Mouse (Mus musculus) hindbrain, embryonic 14.5 days (tissue): Measurements from ENCODE around the gene Pola2. TPM values are rescaled to one million over a fixed set of nuclear protein-coding genes. Genes with fewer than 3 reads are reported as not detected.

ENCODE experiments used
- ATAC-seq: fragments of 200-750 bp; cut with Nextera tagmentation; 2 replicates; pipeline ENCODE4 v1.8.0; 2017; ENCODE audit warnings: moderate number of reproducible peaks, mild to moderate bottlenecking, moderate TSS enrichment, moderate library complexity; ENCODE audit not compliant: low FRiP score
- DNase-seq: peaks from one replicate; pipeline ENCODE4 v3.0.0-alpha.2; 2015; ENCODE audit warnings: low spot score
- H3K27ac ChIP-seq: fragments of 300-500 bp; sonication (generic); 2 replicates; pipeline ENCODE4 v1.5.1; 2014; ENCODE audit warnings: mild to moderate bottlenecking, moderate library complexity
- H3K27me3 ChIP-seq: fragments of 300-500 bp; sonication (generic); 2 replicates; pipeline ENCODE4 v1.6.1; 2014; ENCODE audit warnings: mild to moderate bottlenecking, low read length, mixed read lengths; ENCODE audit not compliant: control insufficient read depth, insufficient read depth
- H3K36me3 ChIP-seq: fragments of 300-500 bp; sonication (generic); replicated peaks from 2 replicates; pipeline ENCODE4 v1.6.1; 2014; ENCODE audit not compliant: control insufficient read depth, insufficient read depth
- H3K4me1 ChIP-seq: fragments of 300-500 bp; sonication (generic); replicated peaks from 2 replicates; pipeline ENCODE4 v1.6.1; 2014; ENCODE audit warnings: antibody characterized with exemption, low read length, mixed read lengths; ENCODE audit not compliant: control insufficient read depth, insufficient read depth
- H3K4me2 ChIP-seq: fragments of 300-500 bp; sonication (generic); replicated peaks from 2 replicates; pipeline ENCODE4 v1.6.1; 2014; ENCODE audit warnings: mild to moderate bottlenecking, moderate library complexity
- H3K4me3 ChIP-seq: fragments of 300-500 bp; sonication (generic); replicated peaks from 2 replicates; pipeline ENCODE4 v1.5.1; 2014; ENCODE audit warnings: mild to moderate bottlenecking, low read length
- H3K9ac ChIP-seq: fragments of 300-500 bp; sonication (generic); 2 replicates; pipeline ENCODE4 v1.6.1; 2014
- H3K9me3 ChIP-seq: fragments of 300-500 bp; sonication (generic); 2 replicates; pipeline ENCODE4 v1.6.1; 2016; ENCODE audit warnings: low read length; ENCODE audit not compliant: control insufficient read depth
- WGBS: fragments of 180-500 bp; shearing (Covaris S2); extraction: QIAGEN DNeasy Blood & Tissue Kit; methylation state at CpG from one replicate; pipeline ENCODE4 v1.1.7; 2014; 5-methylcytosine and 5-hydroxymethylcytosine counted together
- polyA plus RNA-seq: library from polyadenylated mRNA; unstranded; fragments of >200 nt; fragmentation: Nextera tagmentation; extraction: Ambion mirVana; gene quantifications from 2 replicates; pipeline ENCODE4 v1.2.1, GENCODE M21; 2014

The Pola2 gene
- polyA plus RNA-seq, 1 experiment from 2014 or later: 22.2 TPM

DNA sequence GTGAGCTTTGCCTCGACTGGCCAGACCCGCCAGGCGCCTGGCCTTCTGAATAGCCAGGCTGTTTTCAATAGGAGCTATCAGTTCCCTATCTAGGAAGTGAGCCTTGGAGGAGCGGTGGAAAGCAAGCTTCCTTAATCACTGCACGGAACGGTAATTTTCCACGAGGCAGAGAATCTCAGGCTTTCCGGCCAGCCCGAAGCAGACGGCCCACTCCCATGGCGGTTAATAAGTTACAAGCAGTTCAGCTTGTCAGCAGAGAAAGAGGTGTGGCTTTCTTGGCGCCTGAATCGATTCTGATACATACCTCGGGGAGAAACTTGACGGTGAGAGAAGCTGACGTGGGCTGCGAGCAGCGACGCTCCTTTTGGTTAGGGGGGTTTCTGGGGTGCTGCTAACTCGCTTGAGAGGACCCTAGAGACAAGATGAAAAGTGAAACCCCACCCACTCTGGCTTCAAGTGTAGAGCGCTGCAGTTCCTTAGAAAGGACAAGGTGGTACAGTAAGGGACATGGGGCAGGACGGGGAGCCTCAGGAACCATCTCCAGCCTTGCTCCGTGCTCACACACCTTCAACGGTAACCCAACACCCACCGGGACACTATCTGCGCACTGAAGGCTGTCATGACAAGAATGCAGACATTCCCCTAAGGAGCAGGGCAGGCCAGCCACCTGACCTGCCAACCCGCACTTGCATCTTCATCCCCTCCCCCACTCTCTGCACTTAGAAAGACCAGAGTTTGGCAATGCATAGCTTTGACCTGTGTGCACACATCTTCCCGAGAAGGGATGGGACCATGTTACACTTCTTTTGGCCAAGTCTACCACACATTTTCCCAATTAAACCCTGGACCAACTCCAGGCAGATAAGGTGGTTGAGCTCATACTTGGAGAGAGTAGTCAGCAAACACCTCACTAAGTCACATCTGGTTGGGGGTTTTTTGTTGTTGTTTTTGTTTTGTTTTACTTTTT, 8.0 kb downstream of the Pola2 start:
- WGBS: 85% methylated on average over 28 of the region's 28 CpGs

DNA sequence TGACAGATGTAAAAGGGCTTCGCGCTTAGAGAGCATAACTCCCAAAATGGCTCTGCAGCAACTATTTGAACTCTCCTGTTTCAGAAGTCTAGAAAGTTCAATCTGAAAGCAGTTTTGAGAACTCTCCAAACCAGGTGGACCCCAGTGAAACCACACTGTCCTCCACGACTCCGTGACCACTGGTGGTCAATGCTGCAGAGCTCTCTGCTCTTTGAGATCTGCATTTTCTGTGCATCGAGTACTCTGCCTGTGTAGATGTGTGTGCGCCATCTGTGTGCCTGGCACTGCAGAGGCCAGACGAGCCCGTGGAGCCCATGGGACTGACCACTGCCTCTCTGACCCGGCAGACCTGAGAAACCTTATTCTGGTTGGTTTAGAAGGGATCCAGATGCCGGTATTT, 9.1 kb downstream of the Pola2 start:
- H3K27ac ChIP-seq: no peak overlapping the region
- 94% methylated on average over 10 of the region's 10 CpGs for WGBS
- H3K27me3 ChIP-seq: no peaks in the 10 kb centered on the region
- H3K4me1 ChIP-seq: no peaks in the 10 kb centered on the region
- no peak overlapping the region for H3K4me3 ChIP-seq
- ATAC-seq: no peak
- H3K36me3 ChIP-seq: peaks cover 35% of the 10 kb centered on the region
- H3K4me2 ChIP-seq: no peak overlapping the region
- no peak for DNase-seq
- no peaks in the 10 kb centered on the region for H3K9me3 ChIP-seq
- H3K9ac ChIP-seq: no peak overlapping the region

More for the DNA sequence above, 8.0 kb downstream of the Pola2 start:
- no peak for DNase-seq
- Histone ChIP-seq H3K4me2 (no peak overlapping the region), H3K36me3 (peaks cover 25% of the 10 kb centered on the region), H3K27me3 (no peaks in the 10 kb centered on the region), H3K27ac (no peak overlapping the region), H3K9ac (no peak overlapping the region), H3K4me1 (no peaks in the 10 kb centered on the region), H3K4me3 (no peak overlapping the region), H3K9me3 (no peaks in the 10 kb centered on the region)
- ATAC-seq: no peak

DNA sequence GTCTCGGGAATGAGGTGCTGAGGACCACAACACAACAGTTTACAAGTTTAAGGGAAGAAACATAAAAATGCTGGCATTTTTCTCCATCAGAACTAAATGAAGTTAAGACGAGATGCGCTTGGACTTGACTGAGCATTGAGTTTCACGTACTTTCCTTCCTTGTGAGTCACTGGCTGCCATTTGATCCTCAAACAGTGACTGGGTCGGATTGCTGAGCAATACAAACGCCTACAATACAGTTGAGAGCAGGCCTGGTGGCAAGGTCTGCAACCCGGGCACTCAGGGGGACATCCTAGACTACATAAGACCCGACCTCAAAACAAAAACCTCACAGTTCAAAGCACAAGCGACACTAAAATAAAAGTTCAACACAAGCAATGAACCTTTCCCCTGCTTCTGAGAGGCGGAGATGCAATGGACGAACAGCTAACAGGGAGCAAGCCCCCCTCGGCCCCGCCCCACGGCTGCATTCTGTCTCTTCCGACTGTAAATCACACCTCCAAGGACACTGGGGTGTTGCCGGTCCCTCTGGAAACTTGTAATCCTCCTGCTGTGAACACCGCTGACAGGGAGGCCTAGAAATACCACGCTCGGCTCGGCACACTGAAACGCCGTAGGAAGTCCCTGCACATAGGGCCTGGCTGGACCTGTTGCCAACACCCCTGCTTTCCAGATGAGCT, 9.8 kb downstream of the Pola2 start:
- ATAC-seq: no peak
- WGBS: 90% methylated on average over 22 of the region's 22 CpGs
- no peaks in the 10 kb centered on the region for H3K27me3 ChIP-seq

DNA sequence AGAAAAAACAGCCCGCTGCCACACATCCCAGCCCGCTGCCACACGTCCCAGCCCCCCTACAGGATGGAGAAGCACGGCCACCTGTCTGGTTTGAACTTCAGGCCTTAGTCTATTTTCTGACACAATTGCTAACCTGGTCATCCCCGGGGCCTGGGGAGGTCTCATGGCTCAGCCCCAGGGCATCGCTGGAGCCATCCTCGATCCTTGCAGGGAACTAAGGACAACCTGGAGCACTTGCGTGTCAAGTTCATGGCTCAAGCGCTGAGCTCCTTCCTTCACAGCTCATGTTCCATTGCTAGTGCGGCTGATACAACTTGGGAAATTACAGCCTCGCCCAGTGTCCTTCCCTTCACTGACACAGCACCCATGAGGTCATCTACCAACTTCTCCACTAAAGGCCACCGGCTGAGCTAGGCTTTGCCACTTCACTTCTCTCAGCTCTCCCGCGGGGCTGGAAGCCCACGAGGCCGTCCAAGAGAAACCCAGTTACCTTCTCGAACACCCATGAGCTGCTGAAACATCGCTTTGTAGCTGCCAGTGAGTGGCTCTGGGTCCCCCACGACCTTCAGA, 10.7 kb downstream of the Pola2 start:
- Histone ChIP-seq H3K27me3 (no peaks in the 10 kb centered on the region), H3K36me3 (peaks cover 38% of the 10 kb centered on the region), H3K4me3 (no peak overlapping the region), H3K4me2 (no peak overlapping the region), H3K9me3 (no peaks in the 10 kb centered on the region), H3K27ac (no peak overlapping the region), H3K9ac (no peak overlapping the region), H3K4me1 (no peaks in the 10 kb centered on the region)
- no peak for DNase-seq
- 94% methylated on average over 19 of the region's 19 CpGs for WGBS
- ATAC-seq: no peak

More for the DNA sequence above, 9.8 kb downstream of the Pola2 start:
- Histone ChIP-seq H3K9me3 (no peaks in the 10 kb centered on the region), H3K4me2 (no peak overlapping the region), H3K27ac (no peak overlapping the region), H3K36me3 (peaks cover 37% of the 10 kb centered on the region), H3K9ac (no peak overlapping the region), H3K4me1 (no peaks in the 10 kb centered on the region), H3K4me3 (no peak overlapping the region)
- no peak for DNase-seq

DNA sequence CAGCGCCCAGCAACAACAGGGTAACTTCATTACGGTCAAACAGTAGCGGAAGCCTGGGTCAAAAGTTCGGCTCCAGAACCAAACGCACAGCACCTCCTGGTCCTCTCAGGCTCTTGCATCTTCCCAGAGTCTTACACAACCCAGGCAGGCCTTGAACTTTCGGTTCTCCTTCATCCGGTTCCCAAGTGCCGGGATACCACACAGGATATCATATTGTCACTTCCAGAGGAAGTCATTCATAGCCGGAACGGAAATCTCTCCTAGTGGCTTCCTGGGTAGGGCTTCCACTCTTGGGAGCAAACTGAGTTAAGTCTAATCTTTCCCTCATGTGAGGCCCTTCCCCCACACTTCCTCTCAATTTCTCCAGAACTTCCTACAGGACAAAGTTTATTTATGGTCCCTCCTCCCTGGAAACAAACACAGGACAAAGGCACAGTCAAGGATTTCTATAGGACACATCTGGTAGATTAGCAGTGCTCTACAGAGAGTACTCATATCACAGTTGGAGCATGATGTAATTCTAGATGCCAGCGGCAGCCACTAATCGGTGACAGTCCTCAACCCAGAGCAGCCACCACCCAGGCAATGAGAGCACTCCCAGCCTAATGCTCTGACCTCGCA, 11.8 kb downstream of the Pola2 start:
- Histone ChIP-seq H3K4me3 (no peak overlapping the region), H3K4me2 (no peak overlapping the region), H3K9ac (no peak overlapping the region), H3K9me3 (no peaks in the 10 kb centered on the region), H3K27ac (no peak overlapping the region), H3K36me3 (peaks cover 32% of the 10 kb centered on the region), H3K4me1 (no peaks in the 10 kb centered on the region), H3K27me3 (no peaks in the 10 kb centered on the region)
- DNase-seq: no peak
- WGBS: 85% methylated on average over 13 of the region's 13 CpGs
- no peak for ATAC-seq

GRCm38 (mm10) chr19:5951631-5952030, 12.4 kb downstream of the Pola2 start:
- Histone ChIP-seq H3K4me3 (no peak overlapping the region), H3K4me2 (no peak overlapping the region), H3K27me3 (no peaks in the 10 kb centered on the region), H3K9me3 (no peaks in the 10 kb centered on the region), H3K4me1 (no peaks in the 10 kb centered on the region), H3K36me3 (peaks cover 32% of the 10 kb centered on the region), H3K27ac (no peak overlapping the region), H3K9ac (no peak overlapping the region)
- WGBS: 92% methylated on average over 16 of the region's 16 CpGs
- ATAC-seq: no peak
- no peak for DNase-seq

GRCm38 (mm10) chr19:5950218-5950617, 13.8 kb downstream of the Pola2 start:
- ATAC-seq: no peak
- no peak overlapping the region for H3K4me2 ChIP-seq
- H3K4me1 ChIP-seq: no peaks in the 10 kb centered on the region
- H3K36me3 ChIP-seq: peaks cover 32% of the 10 kb centered on the region
- DNase-seq: no peak
- H3K27ac ChIP-seq: no peak overlapping the region
- no peaks in the 10 kb centered on the region for H3K27me3 ChIP-seq
- H3K9me3 ChIP-seq: no peaks in the 10 kb centered on the region
- WGBS: 95% methylated on average over 11 of the region's 11 CpGs
- no peak overlapping the region for H3K9ac ChIP-seq
- no peak overlapping the region for H3K4me3 ChIP-seq

- no peak overlapping the region for H3K9ac ChIP-seq
- no peak overlapping the region for H3K4me2 ChIP-seq
- H3K4me1 ChIP-seq: no peaks in the 10 kb centered on the region
- H3K27me3 ChIP-seq: no peaks in the 10 kb centered on the region
- H3K9me3 ChIP-seq: no peaks in the 10 kb centered on the region
- peaks cover 15% of the 10 kb centered on the region for H3K36me3 ChIP-seq
- 81% methylated on average over 8 of the region's 8 CpGs for WGBS
- DNase-seq: no peak
- no peak overlapping the region for H3K4me3 ChIP-seq
- ATAC-seq: no peak
- no peak overlapping the region for H3K27ac ChIP-seq
These were observed 18.1 kb downstream of the Pola2 start for GRCm38 (mm10) chr19:5945891-5946290.

DNA sequence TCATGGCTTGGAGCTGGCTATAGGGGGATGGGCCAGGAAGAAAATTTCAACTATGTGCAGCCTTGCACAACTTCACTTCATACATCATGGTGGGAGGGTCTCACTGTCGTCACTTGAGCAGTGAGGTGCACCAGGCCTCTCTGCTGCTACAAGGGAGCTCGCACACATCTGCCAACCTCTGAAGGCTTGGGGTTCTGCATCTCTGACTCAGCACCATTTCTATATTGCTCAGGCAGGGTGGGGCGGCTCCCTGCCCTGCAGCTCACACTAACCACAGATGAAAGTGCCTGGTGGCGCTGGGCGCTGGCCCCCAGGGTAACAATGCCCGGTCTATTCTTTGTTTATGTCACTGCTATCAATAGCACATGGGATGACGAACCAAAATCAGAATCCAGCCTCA, 19.0 kb downstream of the Pola2 start:
- WGBS: 89% methylated on average over 7 of the region's 7 CpGs
- ATAC-seq (no peak), DNase-seq (no peak)
- H3K4me2 ChIP-seq: no peak overlapping the region
- no peak overlapping the region for H3K9ac ChIP-seq
- H3K36me3 ChIP-seq: peaks cover 6% of the 10 kb centered on the region; the same call in 1 of the 2 replicates
- H3K27ac ChIP-seq: no peak overlapping the region
- H3K4me1 ChIP-seq: no peaks in the 10 kb centered on the region
- no peak overlapping the region for H3K4me3 ChIP-seq
- no peaks in the 10 kb centered on the region for H3K27me3 ChIP-seq
- H3K9me3 ChIP-seq: no peaks in the 10 kb centered on the region
